Mouse (Mus musculus) right cerebral cortex, postnatal 4 days (tissue): Measurements from ENCODE around the gene Adh6b.
"Not testable (repeated sequence)": the region's sequence is repeated elsewhere in the genome, so short reads cannot be mapped to it uniquely, and the experiment has no call there.

Source experiments
- DNase-seq: peaks from one replicate; pipeline ENCODE4 v3.0.0-alpha.2; 2022

Adh6b gene

DNA sequence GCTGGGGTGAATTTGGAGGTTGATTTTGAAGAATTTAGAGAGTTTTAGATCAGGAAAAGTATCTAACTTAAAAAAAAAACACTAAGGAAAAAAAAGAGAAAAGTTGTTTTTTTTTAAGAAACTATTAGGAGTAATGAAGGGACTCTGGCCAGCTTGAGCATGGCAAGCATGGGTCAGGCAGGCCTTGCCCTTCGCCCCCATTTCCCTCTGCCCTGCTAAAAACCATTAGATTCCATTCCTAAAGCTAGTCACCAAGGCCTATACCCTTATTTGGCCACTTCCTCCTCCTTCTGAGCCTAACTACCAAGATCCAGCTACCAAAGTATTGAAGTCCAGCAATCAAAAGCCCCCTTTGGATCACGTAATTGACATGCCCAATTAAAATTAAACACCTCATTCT lies 24.6 kb downstream of the Adh6b start:
- DNase-seq = no peak

GRCm38 (mm10) chr3:138369546-138369945 lies 28.0 kb downstream of the Adh6b start:
- DNase-seq = no peak

DNA sequence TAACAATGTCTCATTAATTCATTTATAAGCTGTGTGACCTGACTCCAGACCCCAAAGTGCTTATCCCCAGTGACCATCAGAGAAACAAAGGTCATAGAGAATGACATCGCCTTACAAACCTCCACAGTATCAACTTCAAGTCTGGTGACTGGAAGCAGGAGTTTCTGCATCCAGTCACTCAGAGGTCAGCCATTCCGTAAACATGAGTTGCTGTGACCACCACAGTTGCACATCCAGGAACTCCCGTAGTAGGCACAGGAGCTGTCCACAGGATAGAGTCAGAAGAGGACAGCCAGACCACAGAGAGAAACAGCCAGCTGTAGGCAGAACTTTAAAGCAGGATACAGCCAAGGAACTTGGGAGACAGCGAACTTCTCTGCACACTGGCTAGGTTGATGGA lies 28.7 kb downstream of the Adh6b start:
- not testable (repeated sequence) for DNase-seq

GRCm38 (mm10) chr3:138373920-138374319 lies 32.3 kb downstream of the Adh6b start:
- DNase-seq = no peak

DNA sequence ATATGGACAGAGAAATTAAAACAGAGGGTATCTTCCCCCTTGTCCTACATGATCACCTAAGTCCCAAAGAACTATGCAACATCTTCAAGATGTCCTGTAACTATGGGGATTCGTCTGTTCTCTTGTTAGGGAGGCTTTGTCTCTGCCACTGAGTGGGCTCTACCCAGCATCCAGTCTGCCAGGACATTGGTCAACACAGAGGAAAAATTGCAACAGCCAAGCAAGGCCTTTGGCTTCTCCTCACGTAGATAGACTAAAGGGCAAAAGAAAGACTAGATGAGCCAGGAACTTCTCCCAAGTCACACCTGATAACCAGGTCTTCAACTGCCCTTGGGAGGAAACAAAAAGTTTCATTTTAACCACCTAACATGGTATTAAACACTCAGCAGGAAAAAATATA lies 33.6 kb downstream of the Adh6b start:
- DNase-seq = no peak

DNA sequence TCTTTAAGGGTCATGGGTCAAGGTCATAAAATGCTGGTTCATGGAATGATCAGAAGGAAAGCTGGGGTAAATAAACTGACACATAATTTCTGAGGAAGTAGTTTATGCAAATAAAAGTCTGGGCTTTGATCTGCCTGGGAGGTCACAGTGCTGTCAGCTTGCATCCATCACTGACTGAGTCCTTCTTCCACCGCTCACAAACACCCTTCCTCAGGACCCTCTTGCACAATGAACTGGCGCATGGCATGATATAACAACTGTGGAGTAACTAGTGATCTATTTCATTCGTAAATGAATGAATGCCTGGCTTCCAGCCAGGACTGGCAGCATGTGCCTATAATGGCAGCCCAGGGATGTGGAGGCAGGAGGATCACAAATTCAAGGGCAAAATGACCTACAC lies 39.6 kb downstream of the Adh6b start:
- DNase-seq = no peak

GRCm38 (mm10) chr3:138387155-138387554 lies 45.6 kb downstream of the Adh6b start:
- no peak for DNase-seq

- DNase-seq = no peak
Measured at GRCm38 (mm10) chr3:138404872-138405271, 63.3 kb downstream of the Adh6b start.

DNA sequence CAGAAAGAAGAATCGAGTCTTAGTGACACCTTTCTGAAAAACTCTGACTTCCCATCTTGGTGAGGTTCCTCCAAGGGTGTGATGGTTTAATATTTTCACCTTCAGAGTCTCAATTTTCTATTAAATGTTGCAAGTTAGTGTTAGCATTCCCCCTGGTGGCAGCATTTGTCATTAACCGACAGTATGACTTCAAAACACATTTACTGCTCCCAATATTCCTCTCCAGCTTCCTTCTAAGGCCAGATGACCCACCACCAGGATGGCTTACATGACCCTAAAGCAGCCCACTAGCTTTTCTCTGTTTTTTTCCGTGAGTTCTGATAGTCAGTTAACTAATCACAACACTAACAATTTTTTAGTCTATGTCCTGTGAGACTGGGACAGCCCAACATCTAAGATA lies 63.8 kb downstream of the Adh6b start:
- peak; percentile 47 for DNase-seq

- DNase-seq = no peak
Measured at GRCm38 (mm10) chr3:138405840-138406239, 64.3 kb downstream of the Adh6b start.

GRCm38 (mm10) chr3:138407920-138408319 lies 66.3 kb downstream of the Adh6b start:
- DNase-seq = no peak
